Mouse (Mus musculus) megakaryocyte, adult 5-6 weeks (primary cell): ENCODE measurements at regions not wholly inside any gene's neighbourhood (a gene's known extent, or its start where the extent isn't known, plus 50 kb on each side); places are given as distances from the start of the nearest gene placed in this dataset.
"Not testable (repeated sequence)": the region's sequence is repeated elsewhere in the genome, so short reads cannot be mapped to it uniquely, and the experiment has no call there.

Experiments used
- ATAC-seq: 2 replicates; pipeline ENCODE4 v1.8.0; 2016; ENCODE audit warnings: mild to moderate bottlenecking, inconsistent platforms; ENCODE audit not compliant: poor library complexity, severe bottlenecking

- ATAC-seq = peak; percentile 95
Measured at GRCm38 (mm10) chr13:88459474-88460173, 361.6 kb upstream of the Edil3 start.

GRCm38 (mm10) chr13:88490104-88490503 is 331.2 kb upstream of the Edil3 start:
- no peak for ATAC-seq

- no peak for ATAC-seq
Measured at GRCm38 (mm10) chr13:88510850-88511554, 310.3 kb upstream of the Edil3 start.

- ATAC-seq = no peak
Measured at GRCm38 (mm10) chr13:88534796-88535195, 286.5 kb upstream of the Edil3 start.

GRCm38 (mm10) chr13:88554504-88554903 is 266.8 kb upstream of the Edil3 start:
- ATAC-seq = no peak

GRCm38 (mm10) chr13:88564978-88565377 is 256.3 kb upstream of the Edil3 start:
- ATAC-seq = no peak

- ATAC-seq = no peak
Measured at GRCm38 (mm10) chr13:88602244-88602643, 219.0 kb upstream of the Edil3 start.

DNA sequence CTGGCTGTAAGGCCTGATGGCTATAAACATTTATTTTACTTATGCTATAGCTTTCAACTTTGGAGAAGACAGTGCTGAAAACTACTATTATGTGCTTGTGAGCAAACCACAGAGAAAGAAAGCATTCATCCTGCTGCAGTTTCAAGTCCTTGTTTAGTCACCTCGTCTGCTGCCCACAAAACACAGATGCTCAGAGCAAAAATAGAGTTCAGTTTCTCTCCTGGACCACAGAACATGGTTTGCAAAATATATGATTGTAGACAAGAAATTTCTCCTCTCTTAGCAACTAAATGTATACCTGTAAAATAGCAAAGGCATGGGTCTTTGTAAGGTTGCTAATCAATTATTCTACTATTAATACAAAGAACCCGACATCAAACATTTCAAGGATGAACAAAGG is 210.7 kb upstream of the Edil3 start:
- no peak for ATAC-seq

DNA sequence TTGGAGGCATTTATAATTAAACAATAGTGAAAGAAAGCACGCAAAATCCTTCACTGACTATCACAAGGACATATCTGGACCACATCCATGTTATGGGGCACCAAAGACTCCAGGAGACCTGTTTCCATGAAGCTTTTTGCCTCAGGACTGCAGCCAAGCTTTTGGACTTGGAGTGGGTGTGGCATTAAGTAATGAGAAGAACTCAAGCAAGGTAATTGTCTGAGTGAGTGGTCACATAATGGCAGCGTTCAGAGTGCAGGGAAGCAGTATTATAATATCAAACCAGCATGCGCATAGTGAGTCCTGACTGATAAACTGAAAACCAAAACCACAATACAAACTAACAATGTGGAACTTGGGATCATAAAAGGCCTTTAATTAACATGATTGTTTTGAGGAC is 208.0 kb upstream of the Edil3 start:
- ATAC-seq = no peak

GRCm38 (mm10) chr13:88650135-88650534 is 171.1 kb upstream of the Edil3 start:
- ATAC-seq = no peak

DNA sequence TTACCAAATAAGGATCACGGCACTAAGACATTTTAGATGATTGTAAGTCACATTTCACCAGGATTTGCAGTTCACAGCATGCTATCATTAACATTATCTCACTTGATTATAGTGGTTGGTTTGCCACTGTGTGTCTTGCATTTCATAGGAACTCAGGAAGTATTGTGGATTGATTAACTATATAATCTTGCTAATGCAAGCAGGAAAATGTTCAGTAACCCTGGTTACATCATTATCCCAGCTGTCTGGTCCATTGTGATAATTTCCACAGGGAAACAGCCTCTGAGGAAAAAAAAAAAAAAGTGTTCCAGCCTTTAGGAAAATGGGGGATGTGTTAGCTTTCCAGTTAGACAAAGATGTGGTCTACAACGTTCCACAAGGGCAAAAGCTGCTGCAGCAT is 170.2 kb upstream of the Edil3 start:
- no peak for ATAC-seq

DNA sequence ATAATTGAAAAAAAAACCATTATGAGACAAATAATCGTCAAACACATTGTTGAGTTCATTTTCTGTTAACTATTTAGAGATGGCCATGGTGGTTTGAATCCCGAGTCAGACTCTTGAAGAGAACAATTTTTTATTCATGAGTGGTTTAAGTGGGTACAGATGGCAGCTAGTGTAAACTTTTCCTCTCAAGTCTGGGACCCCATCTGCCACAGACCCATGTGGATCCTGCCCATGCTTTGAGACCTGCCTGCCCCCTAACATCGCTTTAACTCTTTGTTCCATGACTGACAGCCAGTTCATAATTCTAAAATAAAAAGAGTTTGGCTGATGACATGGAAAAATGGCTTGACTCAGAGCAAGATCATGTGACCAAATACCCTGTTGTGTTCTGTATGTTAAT is 166.2 kb upstream of the Edil3 start:
- ATAC-seq = no peak

GRCm38 (mm10) chr13:88675835-88676234 is 145.4 kb upstream of the Edil3 start:
- no peak for ATAC-seq

DNA sequence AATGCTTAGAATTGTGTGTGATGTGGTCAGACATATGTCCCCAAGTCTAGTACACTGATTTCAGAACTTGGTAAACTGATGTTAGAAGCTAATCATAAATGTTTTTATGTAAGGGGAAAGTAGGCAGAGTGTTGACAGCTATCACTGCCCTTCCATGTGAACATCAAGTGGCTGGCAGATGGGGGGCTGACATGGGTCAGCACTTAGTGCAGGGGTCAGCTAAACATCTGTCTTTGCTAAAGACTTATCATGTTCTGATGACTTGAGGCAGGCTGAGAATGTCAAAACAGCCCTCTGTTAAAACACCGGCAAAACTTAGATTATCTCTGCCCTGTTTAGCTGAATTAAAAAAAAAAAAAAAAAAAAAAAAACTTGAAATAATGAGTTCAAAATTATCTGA is 116.7 kb upstream of the Edil3 start:
- ATAC-seq = no peak

DNA sequence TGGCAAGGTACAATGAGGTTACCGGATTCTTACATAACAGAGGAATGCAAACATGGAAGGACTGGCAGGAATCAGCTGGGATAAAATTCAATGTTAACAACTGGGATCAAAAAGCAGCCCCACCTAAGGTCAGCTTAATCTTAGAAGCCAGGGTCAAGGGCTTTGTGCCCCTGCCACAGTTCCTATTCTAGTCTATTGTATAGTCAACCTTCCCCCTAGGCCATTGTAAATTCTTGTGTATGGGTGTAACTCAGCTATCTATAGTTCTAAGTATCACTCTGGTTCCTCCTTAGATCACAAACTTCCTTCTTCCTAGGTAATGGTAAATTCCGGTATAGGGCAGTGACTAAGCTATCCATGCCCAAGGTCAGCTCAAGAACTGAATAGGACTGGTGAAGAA is 91.6 kb upstream of the Edil3 start:
- ATAC-seq = not testable (repeated sequence)

- no peak for ATAC-seq
Measured at GRCm38 (mm10) chr13:88749916-88750315, 71.4 kb upstream of the Edil3 start.
